Mouse (Mus musculus) CD4-positive naive resting alpha-beta T cell, adult 76 days (primary cell): ENCODE data around the gene Gfpt1. TPM values are rescaled to one million over a fixed set of nuclear protein-coding genes. Genes with fewer than 3 reads are reported as not detected.

ENCODE experiments used
- total RNA-seq: library from RNA; stranded (reverse); gene quantifications from one replicate; pipeline ENCODE4 v1.2.4, GENCODE M21; 2023

Gfpt1 gene
- 26.8 TPM for total RNA-seq

DNA sequence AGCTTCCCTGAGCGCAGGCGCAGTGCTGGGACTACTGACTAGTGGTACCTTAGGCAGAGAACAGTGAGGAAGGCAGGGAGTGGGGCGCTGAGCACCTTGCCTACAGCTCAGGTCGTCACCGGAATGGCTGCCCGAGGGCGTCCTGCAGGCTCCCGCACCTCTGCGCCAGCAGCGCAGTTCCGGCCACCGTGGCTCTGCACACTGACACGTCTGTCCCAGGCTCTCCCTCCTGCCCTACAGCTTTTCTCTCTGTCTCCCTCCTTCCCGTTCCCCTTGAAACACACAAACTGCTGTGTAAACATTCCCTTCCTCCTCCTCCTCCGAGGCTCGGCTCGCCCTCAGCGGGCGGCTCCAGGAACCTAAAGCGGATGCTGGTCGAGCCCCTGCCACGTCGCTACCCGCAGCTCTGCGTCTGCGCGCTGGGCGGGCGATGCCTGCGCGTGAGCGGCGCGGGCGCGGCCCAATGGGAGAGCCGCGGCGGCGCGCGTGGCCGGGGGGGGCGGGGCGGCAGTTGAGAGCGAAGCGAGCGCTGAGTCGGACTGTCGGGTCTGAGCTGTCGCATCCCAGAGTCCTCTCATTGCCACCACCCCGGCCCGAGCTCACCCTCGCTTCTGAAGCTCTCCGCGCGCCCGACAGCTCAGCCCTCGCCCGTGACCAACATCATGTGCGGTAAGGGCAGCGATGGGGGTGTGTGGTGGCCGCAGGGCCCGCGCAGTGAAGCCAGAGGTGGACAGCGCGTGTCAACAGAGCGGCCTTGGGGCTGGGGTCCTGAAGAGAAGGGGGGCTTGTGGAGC, at the start of gene Gfpt1:
Gfpt1 (plus strand) TSS at position 510 of the 794 bp plus-strand sequence.

GRCm38 (mm10) chr6:87008887-87009286, 33.8 kb upstream of the Gfpt1 start, which contains the start of gene Nfu1:
Gene Nfu1 (plus strand): TSS chr6:87009236.

GRCm38 (mm10) chr6:87104123-87104796, 61.6 kb downstream of the Gfpt1 start, which contains the start of gene D6Ertd527e:
Gene D6Ertd527e (plus strand): TSS chr6:87104746.

Other genes with a start within 250 kb of the Gfpt1 start
- gene Anxa4, start 249.3 kb upstream of the Gfpt1 start, total RNA-seq, result 1.5 TPM
- gene Aak1, start 193.3 kb upstream of the Gfpt1 start, total RNA-seq, result 209 TPM
- 36.9 TPM for gene Nfu1, start 33.6 kb upstream of the Gfpt1 start, total RNA-seq
- not detected for gene D6Ertd527e, start 61.9 kb downstream of the Gfpt1 start, total RNA-seq